Mouse (Mus musculus) liver, embryonic 14.5 days (tissue): ENCODE results near the gene Proser1. TPM values are rescaled to one million over a fixed set of nuclear protein-coding genes. Genes with fewer than 3 reads are reported as not detected.

Source experiments
- ATAC-seq: fragments of 200-750 bp; cut with Nextera tagmentation; 2 replicates; pipeline ENCODE4 v1.8.0; 2017; ENCODE audit warnings: moderate number of reproducible peaks, mild to moderate bottlenecking, moderate library complexity; ENCODE audit not compliant: insufficient read depth
- DNase-seq, 3 experiments: peaks; one replicate each; pipeline ENCODE4 v3.0.0-alpha.2; 2012 to 2013; ENCODE audit warnings: low read depth in 3 of 3, low spot score in 3 of 3
- H3K27ac ChIP-seq: fragments of 300-500 bp; sonication (generic); 2 replicates; pipeline ENCODE4 v1.5.1; 2014; ENCODE audit warnings: moderate library complexity, mild to moderate bottlenecking, control low read depth, inconsistent platforms
- H3K27me3 ChIP-seq: fragments of 300-500 bp; sonication (generic); 2 replicates; pipeline ENCODE4 v1.6.1; 2014; ENCODE audit warnings: mild to moderate bottlenecking, low read length, moderate library complexity; ENCODE audit not compliant: control insufficient read depth, insufficient read depth
- H3K36me3 ChIP-seq: fragments of 300-500 bp; sonication (generic); replicated peaks from 2 replicates; pipeline ENCODE4 v1.6.1; 2014; ENCODE audit warnings: low read depth; ENCODE audit not compliant: control insufficient read depth, insufficient read depth
- H3K4me1 ChIP-seq, 2 experiments: fragments of 200-500 bp in 1 of 2; fragments of 300-500 bp in 1 of 2; sonication (generic) in 1 of 2; replicated peaks; 2 replicates each; pipeline ENCODE4 v1.6.1; 2012 to 2014; ENCODE audit warnings: antibody characterized with exemption in 1 of 2, inconsistent platforms in 1 of 2, low read length in 1 of 2; ENCODE audit not compliant: control insufficient read depth in 2 of 2, insufficient read depth in 2 of 2
- H3K4me2 ChIP-seq: fragments of 300-500 bp; sonication (generic); 2 replicates; pipeline ENCODE4 v1.6.1; 2014; ENCODE audit warnings: low read depth, mild to moderate bottlenecking, control low read depth, moderate library complexity
- H3K4me3 ChIP-seq, 2 experiments: fragments of 200-500 bp in 1 of 2; fragments of 300-500 bp in 1 of 2; sonication (generic) in 1 of 2; 2 replicates each; pipeline ENCODE4 v1.5.1; 2012 to 2014; ENCODE audit warnings: low read depth in 2 of 2, low read length in 2 of 2, mild to moderate bottlenecking in 2 of 2, control low read depth in 1 of 2, inconsistent platforms in 1 of 2, moderate library complexity in 1 of 2; ENCODE audit not compliant: insufficient read depth in 1 of 2
- H3K9ac ChIP-seq: fragments of 300-500 bp; sonication (generic); replicated peaks from 2 replicates; pipeline ENCODE4 v1.6.1; 2014; ENCODE audit warnings: mild to moderate bottlenecking, control low read depth, moderate library complexity
- H3K9me3 ChIP-seq: fragments of 300-500 bp; sonication (generic); 2 replicates; pipeline ENCODE4 v1.6.1; 2016; ENCODE audit warnings: low read length, mixed read lengths; ENCODE audit not compliant: control insufficient read depth
- CTCF ChIP-seq: IDR thresholded peaks from 2 replicates; pipeline ENCODE4 v1.5.1; 2016; ENCODE audit warnings: antibody characterized with exemption, low read depth, control low read depth
- EP300 ChIP-seq: IDR thresholded peaks from 2 replicates; pipeline ENCODE4 v1.6.1; 2016; ENCODE audit warnings: antibody characterized with exemption, low read depth
- whole genome bisulfite sequencing: fragments of 180-500 bp; shearing (Covaris S2); extraction: QIAGEN DNeasy Blood & Tissue Kit; methylation state at CpG from one replicate; pipeline ENCODE4 v1.1.7; 2014; ENCODE audit not compliant: insufficient replicate concordance; 5-methylcytosine and 5-hydroxymethylcytosine counted together
- polyA plus RNA-seq, 2 experiments: library from polyadenylated mRNA; depleted of rRNA in 1 of 2; stranded (reverse) in 1 of 2; unstranded in 1 of 2; fragments of >200 nt; fragmentation: Nextera tagmentation in 1 of 2; extraction: Ambion mirVana in 1 of 2; gene quantifications; 2 replicates each; pipeline versions ENCODE4 v1.2.1 to v1.2.3; 2012 to 2014

Gene Proser1
- polyA plus RNA-seq (2012; rRNA removed): 3.3 and 4.1 TPM in 2 replicates
- polyA plus RNA-seq (2014; fragmentation: Nextera tagmentation; extraction: Ambion mirVana): 2.5 and 3.8 TPM in 2 replicates

DNA sequence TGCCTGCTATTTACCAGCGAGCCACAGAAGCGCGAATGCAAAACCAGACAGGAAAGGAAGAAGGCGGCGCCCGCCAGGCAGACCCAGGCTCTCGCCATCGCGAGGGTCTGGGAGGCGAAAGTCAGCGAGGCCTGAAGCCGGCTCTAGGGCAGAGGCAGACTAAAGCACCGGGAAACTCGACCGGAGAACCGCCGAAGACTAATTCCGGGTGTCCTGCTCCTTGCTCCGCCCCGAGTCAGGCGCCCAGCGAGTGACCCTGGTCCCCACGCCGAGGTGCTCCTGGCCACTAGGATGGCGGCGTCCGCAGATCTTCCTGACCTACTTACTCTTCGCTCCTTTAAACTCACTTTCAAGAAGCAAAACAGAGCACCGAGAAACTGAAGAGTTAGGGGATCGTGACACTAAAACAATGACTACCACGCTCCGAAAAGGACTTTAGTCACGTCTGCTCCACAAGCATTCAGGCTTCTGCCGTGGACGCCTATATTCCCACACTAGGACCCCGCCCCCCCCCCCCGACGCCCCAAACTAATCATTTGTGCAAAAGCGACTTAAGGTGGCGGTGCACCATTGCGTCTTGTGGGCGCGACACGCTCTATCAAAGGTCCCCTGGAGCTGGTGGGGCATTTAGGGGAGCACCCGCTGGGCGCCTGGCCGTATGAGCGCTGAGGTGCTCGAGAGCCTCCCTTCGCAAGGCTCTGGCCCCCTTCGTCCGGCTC lies at the start of gene Proser1, which contains the start of gene Nhlrc3:
Gene Proser1 (plus strand): TSS at position 621 of the 719 bp plus-strand sequence.
Gene Nhlrc3 (minus strand): TSS at position 287 of the 719 bp plus-strand sequence.
- DNase-seq (peak; percentile 84 to 85 (median 84)), ATAC-seq (peak; percentile 92)
- Histone ChIP-seq H3K27ac (peak within 1 kb of the TSS; percentile 55), H3K27me3 (no peaks in the 10 kb centered on the region), H3K4me2 (peak within 1 kb of the TSS; percentile 67), H3K4me1 (peaks cover 6 to 8% of the 10 kb centered on the region in 2 experiments; a peak in 3 of 4 replicates), H3K9me3 (no peaks in the 10 kb centered on the region), H3K9ac (peak within 1 kb of the TSS; percentile 83), H3K36me3 (no peaks in the 10 kb centered on the region), H3K4me3 (peak within 1 kb of the TSS; percentile 88 to 93)
- TF ChIP-seq EP300: peak; percentile 62
- no peak; the same call in 1 of the 2 replicates for TF ChIP-seq CTCF
- WGBS: under 1% methylated on average over 51 of the region's 52 CpGs

DNA sequence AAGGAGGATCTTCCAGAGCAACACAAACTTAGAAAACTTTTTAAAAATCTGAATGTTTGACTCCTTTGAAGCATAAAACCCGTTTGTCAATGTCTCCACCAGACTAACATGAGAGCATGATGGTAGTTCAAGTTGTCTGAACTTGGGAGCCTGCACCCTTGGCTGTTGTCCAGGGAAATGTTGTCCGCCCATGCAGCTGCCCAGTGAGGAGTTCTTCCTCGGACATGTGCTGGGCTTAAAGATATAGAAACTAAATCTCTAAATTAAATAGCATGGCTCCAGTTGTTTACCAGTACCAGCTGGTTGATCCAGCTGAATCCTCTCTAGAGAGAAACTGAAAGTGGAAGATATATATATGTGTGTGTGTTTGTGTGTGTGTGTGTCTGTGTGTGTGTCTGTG lies 49.5 kb upstream of the Proser1 start:
- Histone ChIP-seq H3K4me1 (no peaks in the 10 kb centered on the region), H3K36me3 (no peaks in the 10 kb centered on the region), H3K9ac (no peak overlapping the region), H3K9me3 (no peaks in the 10 kb centered on the region), H3K27me3 (no peaks in the 10 kb centered on the region), H3K4me2 (no peak overlapping the region), H3K27ac (no peak overlapping the region), H3K4me3 (no peak overlapping the region)
- 43% methylated on average over 3 of the region's 3 CpGs for WGBS
- DNase-seq (no peak), ATAC-seq (no peak)
- TF ChIP-seq EP300: no peak
- TF ChIP-seq CTCF: no peak

DNA sequence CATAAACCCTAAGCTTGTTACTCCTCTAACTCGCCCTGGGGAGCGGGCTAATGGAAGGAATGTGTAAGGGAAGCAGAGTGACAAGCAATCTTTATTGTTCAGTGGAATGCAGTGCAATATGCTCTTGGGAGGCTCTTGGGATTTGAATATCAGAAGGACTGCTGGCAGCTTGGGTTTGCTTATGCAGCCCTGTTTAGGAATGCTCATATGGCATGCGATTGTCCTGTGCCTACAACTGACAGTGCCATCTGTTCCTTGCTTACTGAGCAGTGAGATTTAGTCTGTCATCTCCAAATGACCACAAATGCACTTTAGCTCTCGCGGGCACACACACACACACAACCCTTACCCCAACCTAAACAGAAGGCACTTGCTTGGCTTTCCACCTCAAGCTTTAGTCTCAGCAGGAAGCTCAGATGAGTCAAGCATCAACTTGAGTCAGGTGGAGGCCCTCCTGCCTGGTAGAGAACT lies 47.4 kb upstream of the Proser1 start:
- no peaks in the 10 kb centered on the region for H3K27me3 ChIP-seq
- no peak for TF ChIP-seq EP300
- TF ChIP-seq CTCF: no peak
- no peak overlapping the region for H3K4me2 ChIP-seq
- no peak overlapping the region for H3K4me3 ChIP-seq
- ATAC-seq: no peak
- no peak overlapping the region for H3K9ac ChIP-seq
- DNase-seq: no peak
- no peak overlapping the region for H3K27ac ChIP-seq
- H3K9me3 ChIP-seq: no peaks in the 10 kb centered on the region
- H3K4me1 ChIP-seq: no peaks in the 10 kb centered on the region
- WGBS: 60% methylated on average over 5 of the region's 5 CpGs
- no peaks in the 10 kb centered on the region for H3K36me3 ChIP-seq

DNA sequence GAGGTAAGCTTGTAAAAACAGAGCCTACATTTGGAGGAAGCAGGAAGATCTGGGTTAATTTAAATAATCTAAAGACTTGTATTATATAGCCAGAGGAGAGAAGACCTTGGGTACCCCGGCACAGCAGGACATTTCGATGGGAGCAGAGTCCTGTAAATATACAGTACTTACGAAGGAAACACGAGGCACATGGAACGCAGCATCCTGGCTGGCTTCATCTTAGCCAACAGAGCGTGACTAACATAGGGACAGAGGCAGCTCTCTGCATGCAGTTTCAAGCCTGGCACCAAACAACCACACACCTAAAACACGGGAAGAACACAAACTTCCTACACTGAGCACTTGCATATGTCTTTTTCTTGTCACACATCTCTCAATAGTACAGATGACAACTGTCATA lies 45.8 kb upstream of the Proser1 start:
- Histone ChIP-seq H3K4me2 (no peak overlapping the region), H3K36me3 (no peaks in the 10 kb centered on the region), H3K9me3 (no peaks in the 10 kb centered on the region), H3K9ac (no peak overlapping the region), H3K4me3 (no peak overlapping the region), H3K27ac (no peak overlapping the region), H3K4me1 (no peaks in the 10 kb centered on the region), H3K27me3 (no peaks in the 10 kb centered on the region)
- no peak for TF ChIP-seq EP300
- TF ChIP-seq CTCF: no peak
- ATAC-seq (no peak), DNase-seq (no peak)
- WGBS: 66% methylated on average over 7 of the region's 7 CpGs

DNA sequence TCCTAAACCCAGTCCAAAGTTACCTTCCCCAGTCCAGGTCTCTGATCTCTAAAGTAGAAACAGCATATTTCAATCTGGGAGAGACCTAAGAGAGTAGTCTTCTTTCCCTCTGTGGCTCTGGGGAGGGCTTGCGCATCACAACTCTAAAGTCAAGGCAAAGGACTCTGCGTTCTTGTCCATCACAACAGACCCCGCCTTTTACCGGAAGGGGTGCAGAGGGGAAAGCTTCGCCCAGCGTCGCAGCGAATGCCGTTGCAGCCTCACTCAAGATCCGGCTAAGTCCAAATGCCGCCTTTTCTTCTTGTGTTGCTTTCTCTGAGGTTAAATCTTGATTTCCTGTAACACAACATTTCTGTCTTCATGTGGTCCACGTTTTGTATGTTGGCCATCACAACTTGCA lies 41.8 kb upstream of the Proser1 start:
- Histone ChIP-seq H3K9ac (no peak overlapping the region), H3K27ac (no peak overlapping the region), H3K36me3 (no peaks in the 10 kb centered on the region), H3K4me1 (no peaks in the 10 kb centered on the region), H3K9me3 (no peaks in the 10 kb centered on the region), H3K27me3 (no peaks in the 10 kb centered on the region), H3K4me2 (no peak overlapping the region), H3K4me3 (no peak overlapping the region)
- WGBS: 79% methylated on average over 12 of the region's 12 CpGs
- DNase-seq: no peak
- TF ChIP-seq CTCF (no peak), EP300 (no peak)
- ATAC-seq: no peak
